Mouse (Mus musculus) liver, adult 2 months (tissue): ENCODE measurements at regions not wholly inside any gene's neighbourhood (a gene's known extent, or its start where the extent isn't known, plus 50 kb on each side); places are given as distances from the start of the nearest gene placed in this dataset.

ENCODE experiments used
- DNase-seq: peaks from one replicate; pipeline ENCODE4 v3.0.0-alpha.2; 2011; ENCODE audit warnings: low read depth, low spot score; ENCODE audit errors: extremely low read depth
- H3K27ac ChIP-seq: fragments of 200-500 bp; replicated peaks from 2 replicates; pipeline ENCODE4 v1.5.1; 2012; ENCODE audit warnings: low read depth, mild to moderate bottlenecking, control low read depth, inconsistent platforms, low read length; ENCODE audit not compliant: insufficient read depth
- H3K27me3 ChIP-seq: fragments of 200-500 bp; 2 replicates; pipeline ENCODE4 v1.6.1; 2012; ENCODE audit warnings: mild to moderate bottlenecking, moderate library complexity, low read length, inconsistent platforms; ENCODE audit not compliant: control insufficient read depth, insufficient read depth
- H3K36me3 ChIP-seq: fragments of 200-500 bp; 2 replicates; pipeline ENCODE4 v1.6.1; 2012; ENCODE audit warnings: low read length, inconsistent platforms; ENCODE audit not compliant: control insufficient read depth, insufficient read depth
- H3K4me1 ChIP-seq: fragments of 200-500 bp; 2 replicates; pipeline ENCODE4 v1.6.1; 2011; ENCODE audit warnings: low read length; ENCODE audit not compliant: control insufficient read depth, insufficient read depth
- H3K4me3 ChIP-seq: fragments of 200-500 bp; 2 replicates; pipeline ENCODE4 v1.5.1; 2011; ENCODE audit warnings: low read depth, mild to moderate bottlenecking, control low read depth, low read length, moderate library complexity; ENCODE audit not compliant: insufficient read depth
- H3K79me2 ChIP-seq: fragments of 200-500 bp; 2 replicates; pipeline ENCODE4 v1.6.1; 2012; ENCODE audit warnings: inconsistent platforms, mild to moderate bottlenecking, low read length, moderate library complexity; ENCODE audit not compliant: control insufficient read depth, insufficient read depth
- H3K9ac ChIP-seq: fragments of 200-500 bp; 2 replicates; pipeline ENCODE4 v1.6.1; 2012; ENCODE audit warnings: low read depth, mild to moderate bottlenecking, control low read depth, inconsistent platforms, low read length
- CTCF ChIP-seq: fragments of 200-500 bp; IDR thresholded peaks from 2 replicates; pipeline ENCODE4 v1.5.1; 2011; ENCODE audit warnings: low read depth, low read length, control low read depth
- POLR2A ChIP-seq: fragments of 200-500 bp; IDR thresholded peaks from 2 replicates; pipeline ENCODE4 v1.6.1; 2011; ENCODE audit warnings: low read length, control low read depth; ENCODE audit not compliant: insufficient read depth; ENCODE audit errors: extremely low read depth
- WGBS: fragments of 180-500 bp; shearing (Covaris S2); methylation state at CpG from one replicate; pipeline ENCODE4 v1.1.7; 2018; 5-methylcytosine and 5-hydroxymethylcytosine counted together

GRCm38 (mm10) chr7:36078666-36079065, 275.9 kb upstream of the Zfp507 start:
- Histone ChIP-seq H3K4me1 (no peaks in the 10 kb centered on the region), H3K36me3 (no peaks in the 10 kb centered on the region), H3K79me2 (no peaks in the 10 kb centered on the region), H3K27me3 (no peaks in the 10 kb centered on the region), H3K9ac (no peak overlapping the region), H3K4me3 (no peak overlapping the region), H3K27ac (no peak overlapping the region)
- 52% methylated on average over 6 of the region's 6 CpGs for WGBS
- TF ChIP-seq POLR2A (no peak), CTCF (no peak)
- DNase-seq, result peak; percentile 5

- TF ChIP-seq POLR2A, result no peak
- TF ChIP-seq CTCF, result no peak
- no peak overlapping the region for H3K9ac ChIP-seq
- no peak overlapping the region for H3K4me3 ChIP-seq
- H3K79me2 ChIP-seq, result no peaks in the 10 kb centered on the region
- H3K4me1 ChIP-seq, result no peaks in the 10 kb centered on the region
- WGBS, result 64% methylated on average over 11 of the region's 11 CpGs
- no peak for DNase-seq
- no peaks in the 10 kb centered on the region for H3K36me3 ChIP-seq
- H3K27ac ChIP-seq, result no peak overlapping the region
- H3K27me3 ChIP-seq, result no peaks in the 10 kb centered on the region; the same call in 1 of the 2 replicates
Measured at GRCm38 (mm10) chr7:36078089-36078654, 275.4 kb upstream of the Zfp507 start.

GRCm38 (mm10) chr7:36077271-36077670, 274.5 kb upstream of the Zfp507 start:
- Histone ChIP-seq H3K4me1 (no peaks in the 10 kb centered on the region), H3K79me2 (no peaks in the 10 kb centered on the region), H3K27me3 (no peaks in the 10 kb centered on the region; the same call in 1 of the 2 replicates), H3K36me3 (no peaks in the 10 kb centered on the region), H3K4me3 (no peak overlapping the region), H3K27ac (no peak overlapping the region), H3K9ac (no peak overlapping the region)
- no peak for TF ChIP-seq POLR2A
- no peak for TF ChIP-seq CTCF
- DNase-seq, result no peak
- 68% methylated on average over 2 of the region's 2 CpGs for WGBS

- H3K27me3 ChIP-seq, result no peaks in the 10 kb centered on the region; the same call in 1 of the 2 replicates
- no peaks in the 10 kb centered on the region for H3K79me2 ChIP-seq
- no peaks in the 10 kb centered on the region for H3K36me3 ChIP-seq
- no peak for DNase-seq
- H3K4me3 ChIP-seq, result 0 out of 2 replicates have a peak overlapping the region, but pooled peaks have one; percentile 23
- H3K9ac ChIP-seq, result peak overlapping the region; percentile 35; the same call in 1 of the 2 replicates
- 8% methylated on average over 11 of the region's 11 CpGs for WGBS
- no peaks in the 10 kb centered on the region for H3K4me1 ChIP-seq
- TF ChIP-seq POLR2A (no peak), CTCF (no peak)
- H3K27ac ChIP-seq, result no peak overlapping the region
Measured at GRCm38 (mm10) chr7:36076021-36076441, 273.2 kb upstream of the Zfp507 start.

- Histone ChIP-seq H3K27ac (no peak overlapping the region), H3K36me3 (no peaks in the 10 kb centered on the region), H3K4me1 (no peaks in the 10 kb centered on the region), H3K27me3 (no peaks in the 10 kb centered on the region; the same call in 1 of the 2 replicates), H3K4me3 (no peak overlapping the region), H3K79me2 (no peaks in the 10 kb centered on the region), H3K9ac (no peak overlapping the region)
- 8% methylated on average over 13 of the region's 13 CpGs for WGBS
- TF ChIP-seq POLR2A, result no peak
- TF ChIP-seq CTCF, result peak; percentile 76
- DNase-seq, result no peak
Measured at GRCm38 (mm10) chr7:36071774-36072173, 269.0 kb upstream of the Zfp507 start.

GRCm38 (mm10) chr7:36066725-36067124, 263.9 kb upstream of the Zfp507 start:
- Histone ChIP-seq H3K27ac (no peak overlapping the region), H3K4me1 (no peaks in the 10 kb centered on the region), H3K9ac (no peak overlapping the region), H3K79me2 (no peaks in the 10 kb centered on the region), H3K27me3 (no peaks in the 10 kb centered on the region), H3K36me3 (no peaks in the 10 kb centered on the region), H3K4me3 (no peak overlapping the region)
- no peak for TF ChIP-seq POLR2A
- TF ChIP-seq CTCF, result no peak
- DNase-seq, result no peak
- 69% methylated on average over 3 of the region's 3 CpGs for WGBS
